Mouse (Mus musculus) neural tube, embryonic 15.5 days (tissue): Measurements from ENCODE around the gene Tuba1b. TPM values are rescaled to one million over a fixed set of nuclear protein-coding genes. Genes with fewer than 3 reads are reported as not detected.
"Not testable (repeated sequence)": the region's sequence is repeated elsewhere in the genome, so short reads cannot be mapped to it uniquely, and the experiment has no call there.

ENCODE experiments used
- ATAC-seq: fragments of 200-750 bp; cut with Nextera tagmentation; 2 replicates; pipeline ENCODE4 v1.8.0; 2017; ENCODE audit warnings: mild to moderate bottlenecking, moderate TSS enrichment, moderate library complexity; ENCODE audit not compliant: low FRiP score
- H3K27ac ChIP-seq: fragments of 300-500 bp; sonication (generic); replicated peaks from 2 replicates; pipeline ENCODE4 v1.5.1; 2015; ENCODE audit warnings: mild to moderate bottlenecking, inconsistent platforms
- H3K27me3 ChIP-seq: fragments of 300-500 bp; sonication (generic); replicated peaks from 2 replicates; pipeline ENCODE4 v1.6.1; 2015; ENCODE audit warnings: inconsistent platforms
- H3K36me3 ChIP-seq: fragments of 300-500 bp; sonication (generic); 2 replicates; pipeline ENCODE4 v1.6.1; 2015; ENCODE audit warnings: inconsistent platforms
- H3K4me1 ChIP-seq: fragments of 300-500 bp; sonication (generic); 2 replicates; pipeline ENCODE4 v1.6.1; 2015; ENCODE audit warnings: inconsistent platforms
- H3K4me2 ChIP-seq: fragments of 300-500 bp; sonication (generic); 2 replicates; pipeline ENCODE4 v1.6.1; 2015; ENCODE audit warnings: inconsistent platforms, mild to moderate bottlenecking, moderate library complexity
- H3K4me3 ChIP-seq: fragments of 300-500 bp; sonication (generic); replicated peaks from 2 replicates; pipeline ENCODE4 v1.5.1; 2015; ENCODE audit warnings: mild to moderate bottlenecking, inconsistent platforms
- H3K9ac ChIP-seq: fragments of 300-500 bp; sonication (generic); replicated peaks from 2 replicates; pipeline ENCODE4 v1.6.1; 2015; ENCODE audit warnings: mild to moderate bottlenecking, inconsistent platforms
- H3K9me3 ChIP-seq: fragments of 300-500 bp; sonication (generic); replicated peaks from 2 replicates; pipeline ENCODE4 v1.6.1; 2016; ENCODE audit warnings: inconsistent platforms
- whole genome bisulfite sequencing: fragments of 180-500 bp; shearing (Covaris S2); methylation state at CpG from one replicate; pipeline ENCODE4 v1.1.7; 2015; ENCODE audit warnings: mixed read lengths; 5-methylcytosine and 5-hydroxymethylcytosine counted together
- polyA plus RNA-seq: library from polyadenylated mRNA; unstranded; fragments of >200 nt; fragmentation: Nextera tagmentation; extraction: Ambion mirVana; gene quantifications from 2 replicates; pipeline ENCODE4 v1.2.1, GENCODE M21; 2015

The Tuba1b gene
- polyA plus RNA-seq, result 1,446 and 1,534 TPM in 2 replicates

GRCm38 (mm10) chr15:98934217-98934839, at the start of gene Tuba1b:
Tuba1b (minus strand) TSS chr15:98934565.
- peak; percentile 96 for ATAC-seq
- Histone ChIP-seq H3K27ac (peak within 1 kb of the TSS; percentile 99), H3K27me3 (no peaks in the 10 kb centered on the region)

GRCm38 (mm10) chr15:98983431-98984081, 49.2 kb upstream of the Tuba1b start:
- peak overlapping the region; percentile 45 for H3K4me3 ChIP-seq
- H3K9me3 ChIP-seq, result no peaks in the 10 kb centered on the region
- H3K27ac ChIP-seq, result peak overlapping the region; percentile 98
- WGBS, result 12% methylated on average over 16 of the region's 16 CpGs
- peak overlapping the region; percentile 72 for H3K9ac ChIP-seq
- H3K27me3 ChIP-seq, result no peaks in the 10 kb centered on the region
- H3K36me3 ChIP-seq, result no peaks in the 10 kb centered on the region
- peaks cover 64% of the 10 kb centered on the region for H3K4me1 ChIP-seq
- ATAC-seq, result peak; percentile 37; the same call in 1 of the 2 replicates
- peak overlapping the region; percentile 85 for H3K4me2 ChIP-seq

More at GRCm38 (mm10) chr15:98934217-98934839, at the start of gene Tuba1b:
- Histone ChIP-seq H3K4me2 (peak within 1 kb of the TSS; percentile 66), H3K9me3 (no peaks in the 10 kb centered on the region), H3K9ac (peak within 1 kb of the TSS; percentile 90), H3K4me3 (peak within 1 kb of the TSS; percentile 72), H3K4me1 (peaks cover 27% of the 10 kb centered on the region), H3K36me3 (peaks cover 3% of the 10 kb centered on the region; the same call in 1 of the 2 replicates)
- WGBS, result under 1% methylated on average over 56 of the region's 58 CpGs

- Histone ChIP-seq H3K4me3 (no peak overlapping the region), H3K27me3 (no peaks in the 10 kb centered on the region), H3K27ac (peak overlapping the region; percentile 98), H3K4me2 (no peak overlapping the region), H3K4me1 (peaks cover 64% of the 10 kb centered on the region), H3K9me3 (no peaks in the 10 kb centered on the region), H3K36me3 (no peaks in the 10 kb centered on the region), H3K9ac (no peak overlapping the region)
- 51% methylated on average over 6 of the region's 6 CpGs for WGBS
- ATAC-seq, result no peak
These were observed 47.7 kb upstream of the Tuba1b start for GRCm38 (mm10) chr15:98982100-98982499.

- Histone ChIP-seq H3K9ac (no peak overlapping the region), H3K36me3 (no peaks in the 10 kb centered on the region), H3K4me2 (no peak overlapping the region), H3K27ac (peak overlapping the region; percentile 60), H3K27me3 (no peaks in the 10 kb centered on the region), H3K4me1 (peaks cover 57% of the 10 kb centered on the region), H3K9me3 (no peaks in the 10 kb centered on the region), H3K4me3 (no peak overlapping the region)
- WGBS, result 44% methylated on average over 7 of the region's 7 CpGs
- ATAC-seq, result no peak
These were observed 45.7 kb upstream of the Tuba1b start for GRCm38 (mm10) chr15:98980012-98980614.

- peak overlapping the region; percentile 21 for H3K9ac ChIP-seq
- H3K4me2 ChIP-seq, result peak overlapping the region; percentile 50
- 22% methylated on average over 20 of the region's 20 CpGs for WGBS
- ATAC-seq, result no peak
- H3K36me3 ChIP-seq, result no peaks in the 10 kb centered on the region
- H3K4me3 ChIP-seq, result peak overlapping the region; percentile 16; the same call in 1 of the 2 replicates
- peaks cover 56% of the 10 kb centered on the region for H3K4me1 ChIP-seq
- peak overlapping the region; percentile 86 for H3K27ac ChIP-seq
- no peaks in the 10 kb centered on the region for H3K27me3 ChIP-seq
- no peaks in the 10 kb centered on the region for H3K9me3 ChIP-seq
These were observed 44.2 kb upstream of the Tuba1b start for GRCm38 (mm10) chr15:98978409-98979172.

- Histone ChIP-seq H3K27me3 (no peaks in the 10 kb centered on the region), H3K9me3 (no peaks in the 10 kb centered on the region), H3K4me3 (peak overlapping the region; percentile 16; the same call in 1 of the 2 replicates), H3K36me3 (no peaks in the 10 kb centered on the region), H3K27ac (peak overlapping the region; percentile 86), H3K4me1 (peaks cover 57% of the 10 kb centered on the region), H3K9ac (peak overlapping the region; percentile 21), H3K4me2 (peak overlapping the region; percentile 50)
- WGBS, result 23% methylated on average over 14 of the region's 14 CpGs
- ATAC-seq, result peak; percentile 64; the same call in 1 of the 2 replicates
These were observed 43.5 kb upstream of the Tuba1b start for GRCm38 (mm10) chr15:98977759-98978408.

- Histone ChIP-seq H3K4me2 (peak overlapping the region; percentile 50), H3K36me3 (no peaks in the 10 kb centered on the region), H3K4me1 (peaks cover 57% of the 10 kb centered on the region), H3K27me3 (no peaks in the 10 kb centered on the region), H3K9me3 (no peaks in the 10 kb centered on the region), H3K4me3 (0 out of 2 replicates have a peak overlapping the region, but pooled peaks have one; percentile 16), H3K9ac (peak overlapping the region; percentile 21), H3K27ac (peak overlapping the region; percentile 86)
- no peak for ATAC-seq
- 54% methylated on average over 21 of the region's 21 CpGs for WGBS
These were observed 42.7 kb upstream of the Tuba1b start for GRCm38 (mm10) chr15:98976763-98977758.

GRCm38 (mm10) chr15:98973015-98973614, 38.8 kb upstream of the Tuba1b start:
- Histone ChIP-seq H3K4me2 (peak overlapping the region; percentile 7; the same call in 1 of the 2 replicates), H3K4me1 (peaks cover 72% of the 10 kb centered on the region), H3K27me3 (no peaks in the 10 kb centered on the region), H3K4me3 (no peak overlapping the region), H3K36me3 (no peaks in the 10 kb centered on the region), H3K27ac (peak overlapping the region; percentile 96), H3K9me3 (no peaks in the 10 kb centered on the region), H3K9ac (no peak overlapping the region)
- ATAC-seq, result no peak
- WGBS, result 42% methylated on average over 9 of the region's 9 CpGs

GRCm38 (mm10) chr15:98971576-98972320, 37.4 kb upstream of the Tuba1b start:
- H3K4me1 ChIP-seq, result peaks cover 61% of the 10 kb centered on the region
- not testable (repeated sequence) for H3K27me3 ChIP-seq

More at GRCm38 (mm10) chr15:98971576-98972320, 37.4 kb upstream of the Tuba1b start:
- H3K9me3 ChIP-seq, H3K36me3 ChIP-seq: not testable (repeated sequence)
- Histone ChIP-seq H3K9ac (peak overlapping the region; percentile 44; the same call in 1 of the 2 replicates), H3K4me2 (peak overlapping the region; percentile 52), H3K27ac (peak overlapping the region; percentile 96), H3K4me3 (peak overlapping the region; percentile 15)
- peak; percentile 45 for ATAC-seq
- 41% methylated on average over 15 of the region's 15 CpGs for WGBS
